Mouse (Mus musculus): ENCODE data around the gene Flywch1.

Flywch1 gene

DNA sequence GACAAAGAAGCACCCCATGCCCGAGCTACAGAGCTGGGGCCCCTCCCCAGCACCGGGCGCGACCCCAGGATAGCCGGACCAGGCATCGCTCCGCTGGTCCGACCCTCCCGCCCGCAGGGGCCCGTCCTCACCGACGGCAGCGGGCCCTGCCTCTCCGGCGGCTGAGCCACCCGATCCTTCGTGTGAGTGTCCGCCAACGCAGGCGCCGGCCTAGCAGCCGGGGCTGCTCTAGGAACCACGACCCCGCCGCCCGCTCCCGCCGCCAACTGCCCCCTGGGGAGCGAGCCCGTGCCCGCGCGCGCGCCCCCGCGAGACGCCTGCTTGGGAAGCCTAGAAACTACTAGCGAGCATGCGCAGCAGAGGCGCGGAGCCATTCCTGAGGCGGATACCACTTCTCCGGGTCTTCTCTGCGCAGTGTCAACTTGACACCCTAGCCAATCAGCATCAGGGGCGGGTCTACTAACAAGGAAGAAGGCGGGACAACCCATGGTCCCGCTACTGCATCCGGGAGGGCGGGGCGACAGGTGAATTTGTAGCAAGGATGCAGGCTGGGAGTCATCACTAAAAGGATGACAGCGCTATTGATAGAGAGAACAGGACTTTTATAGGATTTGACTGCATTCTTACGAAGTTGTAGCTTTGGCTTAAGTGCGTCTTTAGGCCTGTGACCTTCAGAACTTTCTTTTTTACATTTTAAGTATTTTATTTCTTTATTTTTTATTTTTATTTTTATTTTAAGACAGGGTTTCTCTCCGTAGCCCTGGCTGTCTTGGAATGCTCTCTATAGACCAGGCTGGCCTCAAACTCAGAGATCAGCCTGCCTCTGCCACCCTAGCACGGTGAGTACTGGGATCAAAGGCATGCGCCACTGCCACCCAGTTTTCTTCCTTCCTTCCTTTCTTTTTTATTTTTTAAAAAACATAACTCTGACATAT, at the start of gene Flywch1:
TSS of gene Flywch1 (minus strand) at position 319 of the 935 bp plus-strand sequence.
- DNase-seq (ENCODE audit: low spot score): peak; percentile 97

DNA sequence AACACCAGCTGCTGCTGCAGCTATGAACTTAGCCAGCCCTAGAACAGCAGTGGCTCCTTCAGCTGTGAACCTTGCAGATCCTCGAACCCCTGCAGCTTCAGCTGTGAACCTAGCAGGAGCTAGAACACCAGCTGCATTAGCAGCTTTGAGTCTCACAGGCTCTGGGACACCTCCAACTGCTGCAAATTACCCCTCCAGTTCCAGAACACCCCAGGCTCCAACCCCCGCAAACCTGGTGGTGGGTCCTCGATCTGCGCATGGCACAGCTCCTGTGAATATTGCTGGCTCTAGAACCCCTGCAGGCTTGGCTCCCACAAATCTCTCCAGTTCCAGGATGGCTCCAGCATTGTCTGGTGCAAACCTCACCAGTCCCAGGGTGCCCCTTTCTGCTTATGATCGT, 49.3 kb upstream of the Flywch1 start:
- DNase-seq (ENCODE audit: low spot score): no peak

- no peak for DNase-seq (ENCODE audit: low spot score)
Measured at GRCm38 (mm10) chr17:23819235-23819634, 47.8 kb upstream of the Flywch1 start.

GRCm38 (mm10) chr17:23818579-23818978, 47.2 kb upstream of the Flywch1 start:
- DNase-seq (ENCODE audit: low spot score): no peak

- no peak for DNase-seq (ENCODE audit: low spot score)
Measured at GRCm38 (mm10) chr17:23815641-23816040, 44.2 kb upstream of the Flywch1 start.

- DNase-seq (ENCODE audit: low spot score): no peak
Measured at GRCm38 (mm10) chr17:23807918-23808317, 36.5 kb upstream of the Flywch1 start.

DNA sequence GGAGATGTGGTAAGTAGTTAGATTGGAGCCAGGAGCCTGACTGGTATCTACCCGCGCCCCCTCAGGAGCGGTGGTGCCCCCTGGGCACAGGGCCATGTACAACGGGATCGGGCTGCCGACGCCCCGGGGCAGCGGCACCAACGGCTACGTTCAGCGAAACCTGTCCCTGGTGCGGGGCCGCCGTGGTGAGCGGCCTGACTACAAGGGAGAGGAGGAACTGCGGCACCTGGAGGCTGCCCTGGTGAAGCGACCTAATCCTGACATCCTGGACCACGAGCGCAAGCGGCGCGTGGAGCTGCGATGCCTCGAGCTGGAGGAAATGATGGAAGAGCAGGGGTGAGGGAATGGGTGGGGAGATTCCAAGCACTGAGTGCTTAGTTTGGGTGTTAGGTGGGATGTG, 35.5 kb upstream of the Flywch1 start:
- DNase-seq (ENCODE audit: low spot score): no peak

GRCm38 (mm10) chr17:23804426-23805085, 33.2 kb upstream of the Flywch1 start:
- no peak for DNase-seq (ENCODE audit: low spot score)

GRCm38 (mm10) chr17:23803366-23804041, 32.1 kb upstream of the Flywch1 start:
- DNase-seq (ENCODE audit: low spot score): peak; percentile 59

GRCm38 (mm10) chr17:23802746-23803365, 31.5 kb upstream of the Flywch1 start:
- DNase-seq (ENCODE audit: low spot score): peak; percentile 99

GRCm38 (mm10) chr17:23801627-23802026, 30.2 kb upstream of the Flywch1 start:
- no peak for DNase-seq (ENCODE audit: low spot score)

DNA sequence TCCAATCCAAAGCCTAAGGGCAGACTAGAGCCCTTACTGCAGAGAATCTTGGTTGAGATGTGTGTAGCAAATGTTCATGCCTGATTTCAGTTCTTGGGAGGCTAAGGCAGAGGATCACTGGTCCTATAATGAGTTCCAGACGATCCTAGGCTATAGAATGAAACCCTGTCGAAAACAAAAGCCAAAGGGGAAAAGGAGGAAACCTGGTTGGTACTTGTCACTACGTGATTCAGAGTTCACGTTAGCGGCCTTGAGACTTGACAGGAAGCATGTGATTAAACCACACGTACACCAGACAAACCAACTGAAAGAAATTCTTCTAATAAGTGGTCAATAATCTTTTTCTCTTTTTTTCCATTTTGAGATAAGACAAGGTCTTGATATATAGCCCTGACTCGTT, 25.9 kb upstream of the Flywch1 start:
- DNase-seq (ENCODE audit: low spot score): peak; percentile 40

- no peak for DNase-seq (ENCODE audit: low spot score)
Measured at GRCm38 (mm10) chr17:23795323-23795722, 23.9 kb upstream of the Flywch1 start.

- DNase-seq (ENCODE audit: low spot score): peak; percentile 19
Measured at GRCm38 (mm10) chr17:23791079-23791357, 19.6 kb upstream of the Flywch1 start.

GRCm38 (mm10) chr17:23790269-23791078, 19.1 kb upstream of the Flywch1 start, which contains the start of gene Srrm2:
TSS of gene Srrm2 (plus strand) at chr17:23790532.
- peak; percentile 40 for DNase-seq (ENCODE audit: low spot score)

DNA sequence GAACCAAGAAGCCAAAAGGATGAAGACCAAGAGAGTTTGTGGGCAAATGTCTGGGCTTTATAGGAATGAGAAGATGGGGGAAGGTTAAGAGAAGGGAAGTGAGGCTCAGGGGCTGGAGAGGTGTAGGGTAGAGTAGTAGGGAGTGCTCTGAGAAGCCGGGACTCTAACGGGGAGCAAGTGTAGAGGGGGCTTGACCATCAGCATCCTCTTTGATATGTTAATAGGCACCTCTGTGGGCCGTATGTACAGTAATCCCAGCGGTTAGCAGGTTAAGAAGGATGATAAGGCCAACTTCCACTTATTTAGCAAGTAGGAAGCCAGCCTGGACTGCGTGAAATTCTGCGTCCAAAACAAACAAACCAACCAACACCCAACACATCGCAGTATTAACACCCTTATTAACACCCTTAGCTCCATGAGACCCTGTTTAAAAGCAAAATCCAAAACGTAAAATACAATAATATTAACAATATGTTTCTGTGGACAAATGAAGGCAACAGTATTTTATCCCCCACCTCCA, 18.4 kb upstream of the Flywch1 start:
- no peak for DNase-seq (ENCODE audit: low spot score)

DNA sequence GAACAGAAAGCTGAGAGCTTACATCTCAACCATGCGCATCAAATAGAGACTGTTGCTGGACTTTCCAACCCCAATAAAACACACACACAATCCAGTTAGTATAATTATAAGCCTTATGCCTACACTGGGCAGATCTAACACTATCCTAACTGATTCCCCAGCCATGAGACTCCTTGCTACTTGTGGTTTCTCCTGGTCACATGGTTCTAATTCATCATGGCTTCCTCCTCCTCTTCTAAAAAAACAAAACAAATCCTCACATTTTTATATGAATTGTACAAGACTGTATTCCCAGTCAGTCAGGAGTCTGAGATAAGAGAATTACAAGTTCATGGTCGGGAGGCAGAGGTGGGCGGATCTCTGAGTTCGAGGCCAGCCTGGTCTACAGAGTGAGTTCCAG, 17.6 kb upstream of the Flywch1 start:
- DNase-seq (ENCODE audit: low spot score): no peak

DNA sequence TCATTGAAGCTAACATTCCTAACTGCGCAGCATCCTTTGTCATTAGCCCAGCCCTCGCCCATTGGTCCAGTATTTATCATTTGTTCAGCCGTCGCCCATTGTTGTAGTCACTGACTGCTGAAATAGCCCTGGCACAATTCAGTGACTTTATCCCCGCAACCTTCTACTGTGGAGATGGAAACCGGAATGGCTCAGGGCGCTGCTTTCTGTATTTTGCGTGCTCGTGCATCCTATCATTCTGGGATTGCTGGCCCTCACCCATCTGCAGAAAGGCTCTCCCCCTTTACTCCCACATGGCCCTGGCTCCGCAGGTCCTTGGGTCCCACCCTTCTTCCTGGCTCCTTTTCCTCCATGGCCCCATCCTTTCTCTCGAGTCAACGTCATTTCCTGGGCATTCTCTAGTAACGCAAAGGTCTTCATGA, 15.1 kb upstream of the Flywch1 start:
- no peak for DNase-seq (ENCODE audit: low spot score)

GRCm38 (mm10) chr17:23785561-23786471, 14.4 kb upstream of the Flywch1 start, which contains the start of gene Flywch2:
TSS of gene Flywch2 (minus strand) at chr17:23786081.
- peak; percentile 82 for DNase-seq (ENCODE audit: low spot score)

DNA sequence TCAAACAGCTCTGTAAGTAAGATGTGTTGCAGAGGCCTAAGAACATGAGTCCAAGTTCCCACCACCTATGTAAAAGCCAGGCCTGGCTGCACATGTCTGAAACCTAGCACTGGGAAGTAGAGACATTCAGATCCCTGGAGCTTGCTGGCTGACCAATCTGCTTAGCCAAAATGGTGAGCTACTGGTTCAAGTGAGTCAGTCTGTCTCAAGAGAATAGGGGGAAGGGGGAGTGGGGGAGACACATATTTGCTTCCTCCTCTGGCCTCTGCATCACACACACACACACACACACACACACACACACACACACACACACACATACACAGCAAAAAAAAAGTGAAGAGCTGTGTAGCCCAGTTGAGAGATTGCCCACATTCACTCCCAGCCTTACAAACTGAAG, 11.9 kb upstream of the Flywch1 start:
- no peak for DNase-seq (ENCODE audit: low spot score)

All from T-cell, adult 2 months (primary cell).